Mouse (Mus musculus) megakaryocyte, embryonic 14.5 days (primary cell): Measurements from ENCODE around the gene Kdelr2.

Experiments used
- FLI1 ChIP-seq: IDR thresholded peaks from 2 replicates; pipeline ENCODE4 v1.6.1; 2012; ENCODE audit warnings: low read length, inconsistent platforms, mixed read lengths
- GATA1 ChIP-seq: IDR thresholded peaks from 3 replicates; pipeline ENCODE4 v1.6.1; 2012; ENCODE audit warnings: mixed read lengths, low read length, inconsistent platforms, borderline replicate concordance

GRCm38 (mm10) chr5:143464757-143465118 is 61.1 kb downstream of the Kdelr2 start:
- TF ChIP-seq GATA1 (no peak), FLI1 (no peak)
